Mouse (Mus musculus) heart, embryonic 10.5 days (tissue): ENCODE results near the gene Mesd. TPM values are rescaled to one million over a fixed set of nuclear protein-coding genes. Genes with fewer than 3 reads are reported as not detected.

ENCODE experiments used
- DNase-seq: peaks from one replicate; pipeline ENCODE4 v3.0.0-alpha.2; 2017; ENCODE audit warnings: low spot score
- H3K27ac ChIP-seq: fragments of 300-500 bp; sonication (generic); 2 replicates; pipeline ENCODE4 v1.5.1; 2016; ENCODE audit warnings: mild to moderate bottlenecking
- H3K27me3 ChIP-seq: fragments of 300-500 bp; sonication (generic); 2 replicates; pipeline ENCODE4 v1.6.1; 2016; ENCODE audit warnings: mild to moderate bottlenecking; ENCODE audit not compliant: poor library complexity, insufficient read depth, severe bottlenecking
- H3K36me3 ChIP-seq: fragments of 300-500 bp; sonication (generic); 2 replicates; pipeline ENCODE4 v1.6.1; 2016; ENCODE audit warnings: mild to moderate bottlenecking, moderate library complexity
- H3K4me1 ChIP-seq: fragments of 300-500 bp; sonication (generic); 2 replicates; pipeline ENCODE4 v1.6.1; 2016; ENCODE audit warnings: mild to moderate bottlenecking
- H3K4me3 ChIP-seq: fragments of 300-500 bp; sonication (generic); 2 replicates; pipeline ENCODE4 v1.5.1; 2016; ENCODE audit warnings: mild to moderate bottlenecking, moderate library complexity
- H3K9me3 ChIP-seq: fragments of 300-500 bp; sonication (generic); 2 replicates; pipeline ENCODE4 v1.6.1; 2016; ENCODE audit warnings: mild to moderate bottlenecking, moderate library complexity
- WGBS: fragments of 180-500 bp; shearing (Covaris S2); methylation state at CpG from one replicate; pipeline ENCODE4 v1.1.7; 2016; 5-methylcytosine and 5-hydroxymethylcytosine counted together
- polyA plus RNA-seq: library from polyadenylated mRNA; unstranded; fragments of >200 nt; fragmentation: Nextera tagmentation; extraction: Ambion mirVana; gene quantifications from 2 replicates; pipeline ENCODE4 v1.2.1, GENCODE M21; 2016

Mesd gene
- polyA plus RNA-seq, 1 experiment from 2014 or later = 103 TPM

GRCm38 (mm10) chr7:83857208-83857488 is 27.1 kb upstream of the Mesd start:
- WGBS = 59% methylated on average over 2 of the region's 2 CpGs
- DNase-seq = no peak
- no peaks in the 10 kb centered on the region for H3K36me3 ChIP-seq
- H3K9me3 ChIP-seq = no peaks in the 10 kb centered on the region
- peaks cover 10% of the 10 kb centered on the region; the same call in 1 of the 2 replicates for H3K4me1 ChIP-seq
- no peak overlapping the region for H3K4me3 ChIP-seq
- no peak overlapping the region for H3K27ac ChIP-seq
- H3K27me3 ChIP-seq = no peaks in the 10 kb centered on the region

GRCm38 (mm10) chr7:83857921-83858320 is 26.3 kb upstream of the Mesd start:
- WGBS = 84% methylated on average over 3 of the region's 3 CpGs
- H3K27me3 ChIP-seq = no peaks in the 10 kb centered on the region
- no peaks in the 10 kb centered on the region for H3K9me3 ChIP-seq
- H3K27ac ChIP-seq = no peak overlapping the region
- H3K36me3 ChIP-seq = no peaks in the 10 kb centered on the region
- H3K4me1 ChIP-seq = peaks cover 15% of the 10 kb centered on the region
- DNase-seq = no peak
- no peak overlapping the region for H3K4me3 ChIP-seq

GRCm38 (mm10) chr7:83859378-83860083 is 24.7 kb upstream of the Mesd start:
- 64% methylated on average over 4 of the region's 4 CpGs for WGBS

GRCm38 (mm10) chr7:83863554-83863953 is 20.7 kb upstream of the Mesd start:
- WGBS = 23% methylated on average over 2 of the region's 2 CpGs
- Histone ChIP-seq H3K4me1 (peaks cover 14% of the 10 kb centered on the region), H3K27ac (no peak overlapping the region)

More at GRCm38 (mm10) chr7:83859378-83860083, 24.7 kb upstream of the Mesd start:
- no peak for DNase-seq
- H3K27ac ChIP-seq = no peak overlapping the region
- H3K9me3 ChIP-seq = no peaks in the 10 kb centered on the region
- H3K4me1 ChIP-seq = peaks cover 21% of the 10 kb centered on the region
- H3K27me3 ChIP-seq = no peaks in the 10 kb centered on the region
- H3K4me3 ChIP-seq = no peak overlapping the region
- H3K36me3 ChIP-seq = no peaks in the 10 kb centered on the region

GRCm38 (mm10) chr7:83868200-83868599 is 16.1 kb upstream of the Mesd start:
- WGBS = 83% methylated on average over 3 of the region's 3 CpGs
- H3K9me3 ChIP-seq = no peaks in the 10 kb centered on the region
- DNase-seq = no peak
- H3K4me3 ChIP-seq = no peak overlapping the region
- H3K4me1 ChIP-seq = peaks cover 8% of the 10 kb centered on the region; the same call in 1 of the 2 replicates
- no peaks in the 10 kb centered on the region for H3K27me3 ChIP-seq
- H3K36me3 ChIP-seq = no peaks in the 10 kb centered on the region
- no peak overlapping the region for H3K27ac ChIP-seq

More at GRCm38 (mm10) chr7:83863554-83863953, 20.7 kb upstream of the Mesd start:
- DNase-seq = no peak
- Histone ChIP-seq H3K36me3 (no peaks in the 10 kb centered on the region), H3K9me3 (no peaks in the 10 kb centered on the region), H3K4me3 (no peak overlapping the region), H3K27me3 (no peaks in the 10 kb centered on the region)

GRCm38 (mm10) chr7:83869839-83870543 is 14.3 kb upstream of the Mesd start:
- WGBS = 48% methylated on average over 5 of the region's 5 CpGs
- no peaks in the 10 kb centered on the region for H3K27me3 ChIP-seq
- H3K36me3 ChIP-seq = no peaks in the 10 kb centered on the region
- H3K4me3 ChIP-seq = no peak overlapping the region
- H3K27ac ChIP-seq = no peak overlapping the region
- H3K4me1 ChIP-seq = peaks cover 5% of the 10 kb centered on the region; the same call in 1 of the 2 replicates
- no peaks in the 10 kb centered on the region for H3K9me3 ChIP-seq
- DNase-seq = no peak

- Histone ChIP-seq H3K4me3 (no peak overlapping the region), H3K27ac (no peak overlapping the region), H3K36me3 (peaks cover 14% of the 10 kb centered on the region), H3K4me1 (peaks cover 33% of the 10 kb centered on the region), H3K27me3 (no peaks in the 10 kb centered on the region), H3K9me3 (no peaks in the 10 kb centered on the region)
- WGBS = 72% methylated on average over 3 of the region's 3 CpGs
- DNase-seq = no peak
Measured at GRCm38 (mm10) chr7:83877088-83877487, 7.2 kb upstream of the Mesd start.

GRCm38 (mm10) chr7:83878676-83879448 is 5.4 kb upstream of the Mesd start:
- Histone ChIP-seq H3K36me3 (peaks cover 19% of the 10 kb centered on the region), H3K27me3 (no peaks in the 10 kb centered on the region), H3K4me1 (peaks cover 46% of the 10 kb centered on the region), H3K9me3 (no peaks in the 10 kb centered on the region), H3K4me3 (no peak overlapping the region), H3K27ac (no peak overlapping the region)
- WGBS = 30% methylated on average over 5 of the region's 5 CpGs
- no peak for DNase-seq

- H3K4me1 ChIP-seq = peaks cover 56% of the 10 kb centered on the region
- peak overlapping the region; percentile 95 for H3K4me3 ChIP-seq
- DNase-seq = no peak
- no peaks in the 10 kb centered on the region for H3K27me3 ChIP-seq
- H3K36me3 ChIP-seq = peaks cover 15% of the 10 kb centered on the region
- no peaks in the 10 kb centered on the region for H3K9me3 ChIP-seq
- 83% methylated on average over 35 of the region's 35 CpGs for WGBS
- peak overlapping the region; percentile 100 for H3K27ac ChIP-seq
Measured at GRCm38 (mm10) chr7:83882150-83882632, 2.1 kb upstream of the Mesd start.

GRCm38 (mm10) chr7:83882633-83883275 is 1.5 kb upstream of the Mesd start:
- Histone ChIP-seq H3K36me3 (peaks cover 15% of the 10 kb centered on the region), H3K27ac (peak overlapping the region; percentile 100), H3K9me3 (no peaks in the 10 kb centered on the region), H3K4me1 (peaks cover 56% of the 10 kb centered on the region), H3K4me3 (peak overlapping the region; percentile 95), H3K27me3 (no peaks in the 10 kb centered on the region)
- DNase-seq = peak; percentile 89
- WGBS = 14% methylated on average over 56 of the region's 56 CpGs

- H3K9me3 ChIP-seq = no peaks in the 10 kb centered on the region
- H3K27ac ChIP-seq = peak overlapping the region; percentile 100
- H3K27me3 ChIP-seq = no peaks in the 10 kb centered on the region
- DNase-seq = peak; percentile 87
- peaks cover 51% of the 10 kb centered on the region for H3K4me1 ChIP-seq
- H3K36me3 ChIP-seq = peaks cover 14% of the 10 kb centered on the region
- WGBS = under 1% methylated on average over 89 of the region's 91 CpGs
- peak overlapping the region; percentile 95 for H3K4me3 ChIP-seq
Measured at GRCm38 (mm10) chr7:83883276-83884020, 818 bp upstream of the Mesd start.

GRCm38 (mm10) chr7:83884921-83885532 is 761 bp downstream of the Mesd start:
- peak; percentile 82 for DNase-seq
- peaks cover 38% of the 10 kb centered on the region for H3K4me1 ChIP-seq
- H3K9me3 ChIP-seq = no peaks in the 10 kb centered on the region
- peak overlapping the region; percentile 95 for H3K4me3 ChIP-seq
- peaks cover 14% of the 10 kb centered on the region for H3K36me3 ChIP-seq
- no peaks in the 10 kb centered on the region for H3K27me3 ChIP-seq
- peak overlapping the region; percentile 100 for H3K27ac ChIP-seq
- 30% methylated on average over 6 of the region's 6 CpGs for whole genome bisulfite sequencing
